Mouse (Mus musculus): ENCODE measurements at regions not wholly inside any gene's neighbourhood (a gene's known extent, or its start where the extent isn't known, plus 50 kb on each side); places are given as distances from the start of the nearest gene placed in this dataset.

GRCm38 (mm10) chr7:113069336-113069924 is 115.7 kb downstream of the Rassf10 start:
- no peak for TF ChIP-seq POLR2A (IDR thresholded peaks at IDR 0.05; ENCODE audit: insufficient read depth, low read depth, low read length)
- TF ChIP-seq CTCF (IDR thresholded peaks at IDR 0.05; ENCODE audit: insufficient read depth, low read depth, low read length): no peak

All from olfactory bulb, adult 2 months (tissue).